Mouse (Mus musculus) cerebellum, postnatal 4 days (tissue): ENCODE data around the gene Plpp1.

Experiments used
- DNase-seq, 2 experiments: peaks; one replicate each; pipeline ENCODE4 v3.0.0; 2022; ENCODE audit warnings: low spot score in 2 of 2, mixed read lengths in 1 of 2

Gene Plpp1

DNA sequence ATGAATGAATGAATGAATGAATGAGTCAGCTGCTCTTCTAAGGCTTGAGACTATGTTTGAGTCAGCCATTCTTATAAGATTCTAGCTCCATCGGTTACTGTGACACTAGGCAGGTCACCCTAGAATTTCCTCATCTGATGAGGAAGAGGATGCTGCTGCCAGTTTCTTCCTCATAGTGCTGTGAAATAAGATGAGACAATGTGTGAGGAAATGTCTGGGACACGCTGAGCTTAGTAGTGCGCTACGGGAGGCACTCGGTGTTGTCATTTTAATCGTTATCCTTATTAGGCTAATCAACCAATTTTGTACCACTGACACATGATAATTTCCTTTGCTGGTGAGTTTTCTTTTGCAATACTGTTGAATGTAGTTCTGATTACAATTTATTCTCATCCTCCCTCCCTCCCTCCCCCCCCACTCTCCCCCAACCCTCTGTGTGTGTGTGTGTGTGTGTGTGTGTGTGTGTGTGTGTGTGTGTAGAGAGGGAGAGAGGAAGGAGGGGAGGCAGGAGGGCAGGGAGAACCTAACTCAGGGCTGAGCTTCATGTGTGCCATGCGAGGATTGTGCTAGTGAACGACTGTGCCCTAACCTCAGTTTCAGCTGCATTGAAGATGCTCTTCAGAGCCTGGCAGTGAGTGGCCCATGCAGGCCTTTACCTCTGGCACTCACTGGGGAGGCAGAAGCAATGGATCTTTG, 11.3 kb downstream of the Plpp1 start:
- no peak for DNase-seq

- DNase-seq = no peak
These were observed 15.4 kb downstream of the Plpp1 start for GRCm38 (mm10) chr13:112815996-112816395.

DNA sequence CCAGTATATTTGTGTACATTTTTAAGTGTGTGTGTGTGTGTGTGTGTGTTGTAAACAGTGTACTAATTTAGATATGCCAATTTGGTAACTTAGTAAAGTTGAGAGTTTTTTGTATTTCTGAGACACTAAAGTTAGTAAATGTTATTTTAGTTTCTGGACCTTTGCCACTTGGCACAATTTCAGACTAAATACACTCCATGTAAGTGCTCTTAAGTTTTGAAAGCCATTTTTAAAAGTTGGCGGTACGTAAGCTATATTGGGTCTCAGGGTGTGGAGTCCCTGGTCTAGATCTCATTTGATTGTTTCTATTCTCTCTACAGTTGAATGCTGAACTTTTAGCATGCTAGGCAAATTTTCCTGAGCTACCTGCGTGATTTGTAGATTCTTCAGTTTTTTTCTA, 17.5 kb downstream of the Plpp1 start:
- DNase-seq = no peak

DNA sequence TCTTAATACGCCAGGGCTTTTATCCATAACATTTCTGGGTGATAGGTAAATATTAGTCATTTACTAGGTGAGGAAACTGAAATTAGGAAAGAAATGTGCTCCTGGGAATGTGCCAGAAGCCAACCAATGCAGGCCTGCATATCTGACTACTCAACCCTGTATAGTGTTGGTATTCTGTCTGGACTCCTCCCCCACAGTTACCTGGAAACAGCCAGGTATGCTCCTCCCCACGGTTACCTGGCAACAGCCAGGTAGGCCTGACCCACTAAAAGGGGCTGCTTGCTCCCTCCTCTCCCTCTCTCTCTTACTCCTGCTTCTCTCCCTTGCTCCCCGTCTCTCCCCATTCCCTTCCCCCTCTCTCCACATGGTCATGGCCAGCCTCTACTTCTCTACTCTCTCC, 21.8 kb downstream of the Plpp1 start:
- no peak for DNase-seq

GRCm38 (mm10) chr13:112823236-112823910, 22.8 kb downstream of the Plpp1 start:
- DNase-seq = no peak

GRCm38 (mm10) chr13:112823911-112824648, 23.5 kb downstream of the Plpp1 start:
- DNase-seq = no peak

DNA sequence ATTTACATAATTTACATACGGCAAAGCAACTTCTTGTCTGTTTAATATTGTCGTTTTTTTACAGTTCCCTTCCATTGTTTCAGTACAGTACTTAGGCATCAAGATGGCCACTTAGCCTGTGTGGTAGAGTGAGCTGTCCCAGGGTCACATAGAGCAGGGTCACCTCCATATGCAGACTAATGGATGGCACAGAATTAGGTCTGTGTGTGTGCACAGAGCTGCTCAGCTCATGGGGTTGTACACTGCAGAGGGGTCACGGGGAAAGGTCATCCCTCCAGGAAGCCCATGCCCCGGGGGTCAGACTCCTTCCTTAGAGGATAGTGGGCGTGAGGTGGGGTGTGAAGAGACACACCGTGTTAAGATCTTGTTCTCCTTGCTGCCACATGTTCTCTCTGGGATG, 24.9 kb downstream of the Plpp1 start:
- DNase-seq = no peak

DNA sequence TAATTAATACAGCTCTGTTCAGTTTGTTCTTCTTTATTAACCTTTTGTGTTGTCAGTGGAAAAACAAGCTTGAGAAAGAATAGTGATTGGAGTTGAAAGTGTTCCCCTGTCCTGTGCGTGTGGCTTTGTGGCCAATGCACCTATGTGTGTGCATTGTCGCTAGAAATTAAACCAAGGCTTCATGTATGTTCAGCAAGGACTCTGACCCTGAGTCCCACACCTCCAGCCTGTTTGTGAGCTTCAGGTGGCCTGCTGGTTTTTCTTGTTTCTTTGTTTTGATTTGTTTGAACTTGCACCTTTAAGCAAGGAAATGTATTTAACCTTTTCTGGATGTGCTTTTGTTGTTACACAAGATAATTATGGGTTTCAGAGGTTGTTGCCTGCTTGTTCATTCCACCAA, 29.0 kb downstream of the Plpp1 start:
- no peak for DNase-seq

GRCm38 (mm10) chr13:112832589-112832988, 32.0 kb downstream of the Plpp1 start:
- no peak for DNase-seq

DNA sequence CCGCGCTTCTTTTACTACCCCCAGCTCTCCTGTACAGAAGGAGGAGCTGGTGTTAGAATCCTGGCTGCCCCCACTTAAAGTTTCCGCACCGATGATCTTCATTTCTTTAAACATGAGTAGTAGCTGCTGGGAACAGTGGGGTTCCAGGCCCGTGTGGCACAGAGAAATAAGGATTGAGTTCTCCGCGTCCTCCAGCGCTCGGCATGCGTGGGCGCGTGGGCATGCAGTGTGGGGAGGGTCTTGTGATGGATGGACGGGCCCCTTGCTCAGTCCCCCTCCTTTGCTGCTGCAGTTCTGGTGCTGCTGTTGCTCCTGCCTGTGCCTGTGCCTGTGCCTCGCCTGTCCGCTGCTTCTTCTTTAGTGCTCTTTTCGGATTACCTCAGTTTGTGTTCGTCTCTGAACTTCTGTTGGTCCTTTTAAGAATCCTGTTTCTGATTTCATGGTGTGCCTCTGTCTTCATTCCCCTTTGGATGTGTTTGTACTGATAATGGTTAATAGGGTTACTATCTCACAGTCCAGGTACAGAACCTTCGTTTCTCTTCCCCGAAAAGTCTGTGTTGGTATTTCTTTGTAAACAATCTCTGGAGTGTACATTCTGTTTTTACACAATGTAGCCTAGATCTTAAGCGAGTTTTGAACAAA, 32.8 kb downstream of the Plpp1 start:
- DNase-seq = no peak

DNA sequence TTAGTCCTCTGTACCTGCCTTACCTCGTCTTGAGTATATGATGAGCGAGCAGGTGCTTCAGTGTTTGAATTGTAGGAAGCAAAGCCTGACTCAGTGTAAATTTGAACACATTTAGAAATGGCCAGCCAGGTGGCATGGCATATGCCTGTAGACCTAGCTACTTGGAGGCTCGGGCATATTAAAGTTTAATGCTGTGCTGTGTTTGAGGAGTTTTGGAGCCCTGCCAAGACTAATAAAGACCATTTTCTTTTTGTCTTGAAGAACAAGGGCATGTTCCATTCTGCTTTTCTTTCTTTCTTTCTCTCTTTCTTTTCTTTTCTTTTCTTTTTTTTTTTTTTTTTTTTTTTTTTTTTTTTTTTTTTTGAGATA, 33.3 kb downstream of the Plpp1 start:
- DNase-seq = no peak

- peak in 1 of 2 experiments; percentile 20 for DNase-seq
These were observed 34.5 kb downstream of the Plpp1 start for GRCm38 (mm10) chr13:112835113-112835512.

- no peak for DNase-seq
These were observed 36.4 kb downstream of the Plpp1 start for GRCm38 (mm10) chr13:112836951-112837350.

DNA sequence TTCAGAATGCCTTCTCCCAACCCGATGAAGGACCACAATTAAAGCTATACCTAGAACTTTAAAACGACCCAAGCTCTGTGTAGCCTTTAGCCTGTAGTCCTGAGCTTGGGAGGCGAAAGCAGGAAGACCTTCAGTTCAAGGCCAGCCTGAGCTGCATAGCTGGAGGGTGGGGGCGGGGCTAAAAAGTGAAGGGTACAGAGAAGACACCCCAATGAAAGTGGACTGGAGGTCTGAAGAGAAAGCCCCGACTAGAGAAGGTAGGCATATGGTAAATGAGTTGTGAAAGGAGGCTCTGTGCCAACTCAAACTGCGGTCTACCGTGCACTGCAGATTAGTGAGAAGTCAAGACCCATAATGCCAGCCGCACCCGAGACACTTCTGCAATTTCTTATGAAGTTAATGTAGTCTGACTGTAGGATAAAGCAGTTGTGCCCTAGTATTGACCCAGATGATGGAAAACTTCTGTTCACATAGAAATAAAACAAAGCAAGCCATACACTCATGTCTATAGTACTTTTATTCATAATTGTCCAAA, 37.1 kb downstream of the Plpp1 start:
- DNase-seq = no peak

GRCm38 (mm10) chr13:112838562-112839232, 38.1 kb downstream of the Plpp1 start:
- no peak for DNase-seq

DNA sequence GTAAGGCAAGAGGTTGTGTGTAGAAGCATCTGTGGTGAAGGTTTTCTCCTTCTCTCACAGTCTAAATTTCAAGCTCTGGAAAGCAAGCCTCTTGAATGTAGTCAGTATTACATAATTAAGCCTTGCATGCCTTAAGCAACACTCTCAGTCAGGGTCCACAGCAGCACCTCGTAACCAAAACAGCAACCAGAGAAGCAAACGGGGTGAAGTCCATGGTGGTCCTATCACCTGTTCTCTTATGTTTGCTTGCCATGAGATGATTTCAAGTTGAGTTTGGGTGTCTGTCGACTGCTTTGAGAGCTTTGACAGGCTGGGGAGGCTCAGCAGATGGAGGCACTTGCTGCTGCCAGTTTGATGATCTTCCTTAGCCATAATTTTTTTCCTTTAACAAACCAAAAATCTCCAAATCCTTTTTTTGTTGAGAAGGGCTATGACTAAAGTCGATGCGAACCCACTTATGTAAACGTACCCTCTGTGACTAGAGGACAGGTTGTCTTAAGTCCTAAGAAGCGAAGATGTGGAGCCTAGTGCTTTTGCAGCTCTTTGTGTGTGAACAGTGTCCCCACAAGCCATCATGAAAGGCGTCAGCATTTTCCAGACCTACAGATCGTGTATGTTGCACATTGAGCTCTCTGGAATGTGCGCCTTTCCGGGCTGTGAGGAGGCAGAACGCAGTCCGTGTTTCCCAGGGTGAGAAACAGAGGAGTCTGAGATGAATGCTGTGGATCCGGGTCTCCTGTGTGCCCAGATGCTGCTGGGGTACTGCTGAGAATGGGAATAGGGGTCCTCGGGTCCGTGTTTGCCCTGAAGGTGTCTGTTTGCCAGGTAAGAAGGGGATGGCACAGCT, 39.9 kb downstream of the Plpp1 start:
- DNase-seq = no peak

GRCm38 (mm10) chr13:112845931-112846330, 45.3 kb downstream of the Plpp1 start:
- DNase-seq = no peak

DNA sequence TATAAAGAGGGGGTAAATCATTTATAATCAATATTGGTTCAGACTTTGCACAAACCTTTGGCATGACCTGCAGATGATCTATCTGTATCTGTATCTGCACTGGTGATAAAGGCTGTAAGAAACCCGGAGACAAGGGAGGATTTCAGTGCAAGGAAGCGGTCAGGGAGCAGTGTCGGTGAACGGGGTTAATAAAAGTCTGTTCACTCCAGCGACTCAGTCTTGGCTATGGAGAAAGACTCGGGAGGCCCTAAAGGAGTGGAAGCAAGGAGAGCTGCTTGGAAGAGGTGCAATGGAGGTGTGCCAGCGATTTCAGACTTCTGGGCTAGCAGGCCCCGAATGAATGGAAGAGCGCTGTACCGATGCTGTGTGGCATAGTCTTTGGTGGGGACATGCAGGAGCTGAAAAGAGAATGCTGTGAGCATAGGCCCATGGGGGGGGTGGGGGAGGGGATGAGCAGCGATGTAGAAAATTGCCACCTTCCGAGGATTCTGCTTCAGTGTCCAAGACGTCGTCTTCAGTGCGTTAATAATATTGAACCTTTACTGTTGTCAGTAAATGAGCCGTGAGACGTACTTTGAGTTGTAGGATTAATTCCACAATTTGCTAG, 53.2 kb downstream of the Plpp1 start:
- DNase-seq = no peak

GRCm38 (mm10) chr13:112854402-112854801, 53.8 kb downstream of the Plpp1 start:
- no peak for DNase-seq

- no peak for DNase-seq
These were observed 57.3 kb downstream of the Plpp1 start for GRCm38 (mm10) chr13:112857921-112858320.
